Mouse (Mus musculus): ENCODE measurements around the gene Kcnn4. TPM values are rescaled to one million over a fixed set of nuclear protein-coding genes. Genes with fewer than 3 reads are reported as not detected.

Kcnn4 gene
- polyA plus RNA-seq, 1 experiment from 2014 or later: 41.0 TPM

DNA sequence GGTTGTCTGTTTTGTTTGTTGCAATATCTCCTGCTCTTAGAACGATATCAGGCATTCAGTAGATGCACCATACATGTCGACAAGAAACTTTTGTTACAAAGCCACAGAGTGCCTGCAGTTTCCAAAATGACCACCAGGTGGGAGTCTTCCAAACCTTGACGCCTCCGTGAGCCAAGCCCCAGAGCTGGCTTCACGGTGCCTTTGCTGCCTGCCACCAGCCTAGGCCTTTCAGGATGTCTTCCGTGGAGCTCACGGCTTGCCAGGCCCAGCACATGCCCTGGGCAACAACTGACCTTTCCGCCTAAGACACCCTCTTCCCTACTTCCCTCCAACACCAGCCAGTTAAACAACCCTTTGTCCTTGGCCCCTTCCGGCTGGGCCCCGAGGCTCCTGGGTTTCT lies 5.2 kb upstream of the Kcnn4 start:
- Histone ChIP-seq H3K27ac (ENCODE audit: low read depth) (0 out of 2 replicates have a peak overlapping the region, but pooled peaks have one; percentile 24), H3K4me1 (ENCODE audit: insufficient read depth) (peaks cover 19% of the 10 kb centered on the region), H3K9ac (replicated peaks) (no peak overlapping the region; the same call in 1 of the 2 replicates), H3K36me3 (replicated peaks; ENCODE audit: insufficient read depth, low read length) (no peaks in the 10 kb centered on the region), H3K4me2 (ENCODE audit: low read depth, low read length) (peak overlapping the region; percentile 48; the same call in 1 of the 2 replicates), H3K27me3 (ENCODE audit: insufficient read depth, low read length) (no peaks in the 10 kb centered on the region), H3K4me3 (ENCODE audit: low read depth, low read length) (no peak overlapping the region), H3K9me3 (ENCODE audit: low read length) (no peaks in the 10 kb centered on the region)
- peak; percentile 65 for ATAC-seq
- TF ChIP-seq CTCF (IDR thresholded peaks at IDR 0.05; ENCODE audit: low read depth) (peak; percentile 96), EP300 (IDR thresholded peaks at IDR 0.05; ENCODE audit: low read depth) (no peak)
- WGBS (ENCODE audit: insufficient replicate concordance): 16% methylated on average over 10 of the region's 10 CpGs
- DNase-seq: peak; percentile 91

- no peak for TF ChIP-seq CTCF (IDR thresholded peaks at IDR 0.05; ENCODE audit: low read depth)
- TF ChIP-seq EP300 (IDR thresholded peaks at IDR 0.05; ENCODE audit: low read depth): no peak
- no peak for DNase-seq
- ATAC-seq: no peak
- H3K9me3 ChIP-seq (ENCODE audit: low read length): no peaks in the 10 kb centered on the region
- peaks cover 25% of the 10 kb centered on the region for H3K4me1 ChIP-seq (ENCODE audit: insufficient read depth)
- peak overlapping the region; percentile 11; the same call in 1 of the 2 replicates for H3K9ac ChIP-seq (replicated peaks)
- H3K4me3 ChIP-seq (ENCODE audit: low read depth, low read length): no peak overlapping the region
- no peak overlapping the region for H3K4me2 ChIP-seq (ENCODE audit: low read depth, low read length)
- WGBS (ENCODE audit: insufficient replicate concordance): 65% methylated on average over 5 of the region's 5 CpGs
- H3K36me3 ChIP-seq (replicated peaks; ENCODE audit: insufficient read depth, low read length): no peaks in the 10 kb centered on the region
- 0 out of 2 replicates have a peak overlapping the region, but pooled peaks have one; percentile 24 for H3K27ac ChIP-seq (ENCODE audit: low read depth)
- H3K27me3 ChIP-seq (ENCODE audit: insufficient read depth, low read length): no peaks in the 10 kb centered on the region
These were observed 4.6 kb upstream of the Kcnn4 start for GRCm38 (mm10) chr7:24365258-24366014.

DNA sequence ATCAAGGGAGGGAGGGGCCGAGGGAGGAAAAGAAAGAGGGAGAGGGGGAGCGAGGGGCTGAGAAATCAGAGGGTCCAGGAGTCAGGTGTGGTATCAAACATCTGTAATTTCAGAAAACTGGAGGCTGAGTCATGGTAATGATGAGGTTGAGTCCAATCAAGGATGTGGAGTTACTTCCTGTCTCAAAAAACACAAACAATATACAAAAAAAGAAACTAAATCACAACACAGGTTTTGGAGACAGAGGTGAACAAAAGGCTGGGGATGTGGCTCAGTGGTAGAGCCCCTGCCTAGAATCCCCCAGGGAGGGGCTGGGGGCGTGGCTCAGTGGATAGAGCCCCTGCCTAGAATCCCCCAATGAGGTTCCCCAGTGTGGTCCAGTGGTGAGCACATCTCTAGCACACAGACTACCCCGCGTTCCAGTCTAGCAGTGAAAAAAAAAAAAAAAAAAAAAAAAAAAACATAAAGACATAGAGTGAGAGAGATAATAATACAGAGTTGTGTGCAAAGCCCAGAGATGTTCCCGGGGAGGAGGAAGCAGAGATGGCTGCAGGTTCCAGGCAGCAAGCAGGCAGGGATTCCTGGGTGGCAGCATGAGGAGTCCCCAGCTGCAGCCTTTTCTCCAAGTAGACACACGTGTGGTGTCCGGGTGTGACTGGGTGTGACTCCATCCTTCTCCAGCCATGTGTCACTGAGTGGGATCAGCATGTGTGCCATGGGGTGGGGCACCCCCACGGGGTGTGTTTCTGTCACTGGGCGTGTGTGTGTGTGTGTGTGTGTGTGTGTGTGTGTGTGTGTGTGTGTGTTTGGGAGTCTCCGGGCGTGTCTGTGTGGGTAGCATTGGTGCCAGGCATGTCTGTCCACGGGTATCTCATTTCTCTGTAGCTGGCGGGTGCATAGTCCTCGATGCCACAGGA lies 3.1 kb upstream of the Kcnn4 start:
- TF ChIP-seq CTCF (IDR thresholded peaks at IDR 0.05; ENCODE audit: low read depth) (no peak), EP300 (IDR thresholded peaks at IDR 0.05; ENCODE audit: low read depth) (no peak)
- peak overlapping the region; percentile 57; the same call in 1 of the 2 replicates for H3K27ac ChIP-seq (ENCODE audit: low read depth)
- no peaks in the 10 kb centered on the region for H3K36me3 ChIP-seq (replicated peaks; ENCODE audit: insufficient read depth, low read length)
- WGBS (ENCODE audit: insufficient replicate concordance): 66% methylated on average over 15 of the region's 15 CpGs
- DNase-seq (peak; percentile 52), ATAC-seq (no peak)
- no peak overlapping the region for H3K4me3 ChIP-seq (ENCODE audit: low read depth, low read length)
- H3K4me1 ChIP-seq (ENCODE audit: insufficient read depth): peaks cover 26% of the 10 kb centered on the region
- H3K9ac ChIP-seq (replicated peaks): no peak overlapping the region
- H3K27me3 ChIP-seq (ENCODE audit: insufficient read depth, low read length): no peaks in the 10 kb centered on the region
- H3K4me2 ChIP-seq (ENCODE audit: low read depth, low read length): peak overlapping the region; percentile 24
- no peaks in the 10 kb centered on the region for H3K9me3 ChIP-seq (ENCODE audit: low read length)

DNA sequence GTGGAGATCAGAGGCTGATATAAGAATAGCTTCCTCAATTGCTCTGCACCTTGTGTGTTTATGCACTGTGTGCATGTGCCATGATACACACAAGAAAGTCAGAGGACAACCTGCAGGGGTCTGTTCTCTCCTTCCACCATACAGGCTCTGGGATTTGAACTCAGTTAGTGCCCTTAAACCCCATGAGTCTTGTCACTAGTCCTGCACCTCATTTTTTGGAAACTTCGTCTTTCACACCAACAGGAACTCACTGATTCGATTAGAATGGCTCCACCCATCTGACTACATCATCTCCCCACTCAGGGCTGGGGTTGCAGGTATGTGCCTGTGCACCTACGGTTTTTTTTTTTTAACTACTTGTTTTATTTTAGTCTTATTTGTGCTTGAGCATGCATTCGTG lies 1.8 kb upstream of the Kcnn4 start:
- no peak overlapping the region for H3K4me2 ChIP-seq (ENCODE audit: low read depth, low read length)
- no peaks in the 10 kb centered on the region for H3K36me3 ChIP-seq (replicated peaks; ENCODE audit: insufficient read depth, low read length)
- no peak for DNase-seq
- no peak for ATAC-seq
- H3K9ac ChIP-seq (replicated peaks): no peak overlapping the region
- peaks cover 33% of the 10 kb centered on the region for H3K4me1 ChIP-seq (ENCODE audit: insufficient read depth)
- TF ChIP-seq EP300 (IDR thresholded peaks at IDR 0.05; ENCODE audit: low read depth) (no peak), CTCF (IDR thresholded peaks at IDR 0.05; ENCODE audit: low read depth) (no peak)
- H3K27me3 ChIP-seq (ENCODE audit: insufficient read depth, low read length): no peaks in the 10 kb centered on the region
- 40% methylated on average over 4 of the region's 4 CpGs for WGBS (ENCODE audit: insufficient replicate concordance)
- no peak overlapping the region for H3K27ac ChIP-seq (ENCODE audit: low read depth)
- H3K4me3 ChIP-seq (ENCODE audit: low read depth, low read length): no peak overlapping the region
- no peaks in the 10 kb centered on the region for H3K9me3 ChIP-seq (ENCODE audit: low read length)

GRCm38 (mm10) chr7:24368946-24369345 lies 1.1 kb upstream of the Kcnn4 start:
- H3K4me3 ChIP-seq (ENCODE audit: low read depth, low read length): no peak overlapping the region
- no peaks in the 10 kb centered on the region for H3K9me3 ChIP-seq (ENCODE audit: low read length)
- WGBS (ENCODE audit: insufficient replicate concordance): 82% methylated on average over 7 of the region's 7 CpGs
- H3K9ac ChIP-seq (replicated peaks): no peak overlapping the region
- peak overlapping the region; percentile 96 for H3K27ac ChIP-seq (ENCODE audit: low read depth)
- H3K27me3 ChIP-seq (ENCODE audit: insufficient read depth, low read length): no peaks in the 10 kb centered on the region
- peaks cover 40% of the 10 kb centered on the region for H3K4me1 ChIP-seq (ENCODE audit: insufficient read depth)
- DNase-seq (no peak), ATAC-seq (no peak)
- TF ChIP-seq EP300 (IDR thresholded peaks at IDR 0.05; ENCODE audit: low read depth): no peak
- TF ChIP-seq CTCF (IDR thresholded peaks at IDR 0.05; ENCODE audit: low read depth): no peak
- H3K36me3 ChIP-seq (replicated peaks; ENCODE audit: insufficient read depth, low read length): no peaks in the 10 kb centered on the region
- no peak overlapping the region; the same call in 1 of the 2 replicates for H3K4me2 ChIP-seq (ENCODE audit: low read depth, low read length)
